ENCODE assay signal across 9 mouse cellular contexts in the genomic region with DNA sequence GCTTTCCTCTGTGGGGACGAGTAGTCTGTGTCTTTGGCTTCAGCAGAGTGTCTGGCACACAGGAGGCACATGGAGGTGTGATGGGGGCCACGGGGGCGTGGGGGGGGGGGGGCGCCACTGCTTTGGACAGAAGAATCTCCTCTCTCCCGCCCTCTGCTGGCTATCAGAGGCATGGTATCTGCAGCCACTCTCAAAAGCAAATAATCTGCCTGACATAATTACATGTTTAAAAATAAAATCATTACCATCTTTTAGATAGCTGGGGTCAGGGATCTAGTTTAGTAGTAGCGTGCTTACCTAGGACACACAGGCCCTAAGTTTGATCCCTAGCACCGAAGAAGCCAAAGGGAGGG.
A peak's percentile ranks its signal among the peaks of the same experiment; 100 is the strongest.
DNase-seq lines count a peak whose midpoint lies in the region; ATAC-seq and TF ChIP-seq lines count a peak whose summit lies in the region.
"Had no signal": no experiment of that assay in that cellular context is flagged by ENCODE, and none has a peak within 500 bp of the region (broad histone marks: within the 10 kb centered on the region; RNA-seq: fewer than 3 reads in every experiment).

No protein-coding gene starts in this region.

- peak; percentile 44; the same call in 1 of the 2 replicates for TF ChIP-seq CTCF in liver, adult 2 months (IDR thresholded peaks at IDR 0.05; ENCODE audit: low read depth, low read length)

- WGBS in liver, adult 2 months = 26% methylated on average over 7 of the region's 7 CpGs
- WGBS in hindbrain, embryonic 12.5 days = 17% methylated on average over 4 of the region's 7 CpGs

- peaks cover 1% of the 10 kb centered on the region for H3K4me1 ChIP-seq in liver, adult 2 months (ENCODE audit: control insufficient read depth, insufficient read depth, low read length)
- H3K4me1 ChIP-seq in hindbrain, embryonic 12.5 days = peaks cover 26% of the 10 kb centered on the region

- no peaks in the 10 kb centered on the region for H3K9me3 ChIP-seq in hindbrain, embryonic 12.5 days (replicated peaks)

- no peak overlapping the region for H3K27ac ChIP-seq in liver, adult 2 months (replicated peaks; ENCODE audit: insufficient read depth, low read depth, low read length)
- no peak overlapping the region for H3K27ac ChIP-seq in hindbrain, embryonic 12.5 days

- peak; percentile 51 for DNase-seq in adrenal gland, postnatal 10 days
- no peak for DNase-seq in adrenal gland, adult 2 months
- no peak for DNase-seq in liver, adult 2 months (ENCODE audit: extremely low read depth, low read depth, low spot score)
- DNase-seq in liver = no peak
- DNase-seq in lung, postnatal 36 days = peak; percentile 50
- DNase-seq in frontal cortex, adult 2 months (ENCODE audit: extremely low spot score in 1 of 2, low spot score in 1 of 2) = no peak

- H3K4me2 ChIP-seq in hindbrain, embryonic 12.5 days (replicated peaks) = peak overlapping the region; percentile 30

- H3K4me3 ChIP-seq in liver, adult 2 months (ENCODE audit: insufficient read depth, low read depth, low read length) = no peak overlapping the region
- no peak overlapping the region for H3K4me3 ChIP-seq in hindbrain, embryonic 12.5 days
- H3K4me3 ChIP-seq: erythroblast, embryonic 14.5 days had no signal

- no peaks in the 10 kb centered on the region for H3K27me3 ChIP-seq in liver, adult 2 months (ENCODE audit: control insufficient read depth, insufficient read depth, low read length)
- H3K27me3 ChIP-seq in hindbrain, embryonic 12.5 days = no peaks in the 10 kb centered on the region; the same call in 1 of the 2 replicates

- H3K9ac ChIP-seq in liver, adult 2 months (ENCODE audit: low read depth, low read length) = no peak overlapping the region
- no peak overlapping the region for H3K9ac ChIP-seq in hindbrain, embryonic 12.5 days

- no peaks in the 10 kb centered on the region for H3K36me3 ChIP-seq in liver, adult 2 months (ENCODE audit: control insufficient read depth, insufficient read depth, low read length)
- no peaks in the 10 kb centered on the region for H3K36me3 ChIP-seq in hindbrain, embryonic 12.5 days

- ATAC-seq in hindbrain, embryonic 12.5 days (ENCODE audit: low FRiP score) = no peak
- no peak for ATAC-seq in erythroblast, adult 5-6 weeks (replicated peaks; ENCODE audit: low FRiP score, poor library complexity, severe bottlenecking)

- no peak for TF ChIP-seq POLR2A in liver, adult 2 months (IDR thresholded peaks at IDR 0.05; ENCODE audit: extremely low read depth, insufficient read depth, low read length)

- peaks cover 19% of the 10 kb centered on the region; the same call in 1 of the 2 replicates for H3K79me2 ChIP-seq in liver, adult 2 months (ENCODE audit: control insufficient read depth, insufficient read depth, low read length)

Comparison
In these comparisons a context has a peak if more than half of its experiments do, and no peak if none do; other contexts are left out.
1. DNase-seq: peak in adrenal gland, postnatal 10 days (single experiment) and lung, postnatal 36 days (single experiment); none in adrenal gland, adult 2 months (single experiment), liver, adult 2 months (single experiment), liver (single experiment) and frontal cortex, adult 2 months (0 of 2).